Mouse (Mus musculus) midbrain, embryonic 12.5 days (tissue): ENCODE data around the gene Cd7. TPM values are rescaled to one million over a fixed set of nuclear protein-coding genes. Genes with fewer than 3 reads are reported as not detected.
"Not testable (repeated sequence)": the region's sequence is repeated elsewhere in the genome, so short reads cannot be mapped to it uniquely, and the experiment has no call there.

Source experiments
- ATAC-seq: fragments of 200-750 bp; cut with Nextera tagmentation; 2 replicates; pipeline ENCODE4 v1.8.0; 2017; ENCODE audit warnings: low read depth, moderate TSS enrichment, moderate library complexity; ENCODE audit not compliant: low FRiP score
- H3K27ac ChIP-seq: fragments of 300-500 bp; sonication (generic); replicated peaks from 2 replicates; pipeline ENCODE4 v1.5.1; 2016; ENCODE audit warnings: mild to moderate bottlenecking
- H3K27me3 ChIP-seq: fragments of 300-500 bp; sonication (generic); 2 replicates; pipeline ENCODE4 v1.6.1; 2016; ENCODE audit warnings: mild to moderate bottlenecking
- H3K36me3 ChIP-seq: fragments of 300-500 bp; sonication (generic); 2 replicates; pipeline ENCODE4 v1.6.1; 2016
- H3K4me1 ChIP-seq: fragments of 300-500 bp; sonication (generic); 2 replicates; pipeline ENCODE4 v1.6.1; 2016
- H3K4me2 ChIP-seq: fragments of 300-500 bp; sonication (generic); replicated peaks from 2 replicates; pipeline ENCODE4 v1.6.1; 2016; ENCODE audit warnings: mild to moderate bottlenecking, moderate library complexity
- H3K4me3 ChIP-seq: fragments of 300-500 bp; sonication (generic); 2 replicates; pipeline ENCODE4 v1.5.1; 2016; ENCODE audit warnings: mild to moderate bottlenecking
- H3K9ac ChIP-seq: fragments of 300-500 bp; sonication (generic); replicated peaks from 2 replicates; pipeline ENCODE4 v1.6.1; 2016; ENCODE audit warnings: mild to moderate bottlenecking, moderate library complexity
- H3K9me3 ChIP-seq: fragments of 300-500 bp; sonication (generic); 2 replicates; pipeline ENCODE4 v1.6.1; 2016; ENCODE audit warnings: mild to moderate bottlenecking
- WGBS: fragments of 180-500 bp; shearing (Covaris S2); methylation state at CpG from one replicate; pipeline ENCODE4 v1.1.7; 2016; 5-methylcytosine and 5-hydroxymethylcytosine counted together
- polyA plus RNA-seq: library from polyadenylated mRNA; unstranded; fragments of >200 nt; fragmentation: Nextera tagmentation; extraction: Ambion mirVana; gene quantifications from 2 replicates; pipeline ENCODE4 v1.2.1, GENCODE M21; 2016

The Cd7 gene
- polyA plus RNA-seq, 1 experiment from 2014 or later: not detected

- H3K4me3 ChIP-seq: no peak overlapping the region
- H3K9me3 ChIP-seq: no peaks in the 10 kb centered on the region
- H3K4me2 ChIP-seq: no peak overlapping the region
- H3K27ac ChIP-seq: no peak overlapping the region
- ATAC-seq: no peak
- H3K9ac ChIP-seq: no peak overlapping the region
- H3K27me3 ChIP-seq: 0 out of 2 replicates have a peak, but pooled peaks cover 5% of the 10 kb centered on the region
- 81% methylated on average over 8 of the region's 8 CpGs for WGBS
- no peaks in the 10 kb centered on the region for H3K36me3 ChIP-seq
- H3K4me1 ChIP-seq: no peaks in the 10 kb centered on the region
Measured at GRCm38 (mm10) chr11:121061615-121062014, 22.4 kb upstream of the Cd7 start.

DNA sequence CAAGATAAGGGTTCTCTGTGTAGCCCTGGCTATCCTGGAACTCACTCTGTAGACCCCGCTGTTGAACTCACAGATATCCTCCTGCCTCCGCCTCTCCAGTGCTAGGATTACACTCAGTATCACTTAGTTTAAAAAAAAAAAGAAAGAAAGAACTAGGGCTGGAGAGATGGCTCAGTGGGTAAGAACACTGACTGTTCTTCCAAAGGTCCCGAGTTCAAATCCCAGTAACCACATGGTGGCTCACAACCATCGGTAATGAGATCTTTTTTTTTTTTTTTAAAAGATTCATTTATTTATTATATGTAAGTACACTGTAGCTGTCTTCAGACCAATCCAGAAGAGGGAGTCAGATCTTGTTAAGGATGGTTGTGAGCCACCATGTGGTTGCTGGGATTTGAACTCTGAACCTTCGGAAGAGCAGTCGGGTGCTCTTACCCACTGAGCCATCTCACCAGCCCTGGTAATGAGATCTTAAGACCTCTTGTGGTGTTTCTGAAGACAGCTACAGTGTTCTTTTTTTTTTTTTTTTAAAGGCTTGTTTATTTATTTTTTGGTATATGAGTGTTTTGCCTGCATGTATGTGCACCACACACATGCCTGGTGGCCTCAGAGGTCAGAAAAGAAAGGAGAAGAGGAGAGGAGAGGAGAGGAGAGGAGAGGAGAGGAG, 21.3 kb upstream of the Cd7 start:
- not testable (repeated sequence) for H3K27ac ChIP-seq, H3K9me3 ChIP-seq, H3K36me3 ChIP-seq, ATAC-seq, H3K4me1 ChIP-seq, H3K4me2 ChIP-seq, H3K27me3 ChIP-seq, H3K4me3 ChIP-seq, H3K9ac ChIP-seq
- WGBS: 98% methylated on average over 6 of the region's 6 CpGs

DNA sequence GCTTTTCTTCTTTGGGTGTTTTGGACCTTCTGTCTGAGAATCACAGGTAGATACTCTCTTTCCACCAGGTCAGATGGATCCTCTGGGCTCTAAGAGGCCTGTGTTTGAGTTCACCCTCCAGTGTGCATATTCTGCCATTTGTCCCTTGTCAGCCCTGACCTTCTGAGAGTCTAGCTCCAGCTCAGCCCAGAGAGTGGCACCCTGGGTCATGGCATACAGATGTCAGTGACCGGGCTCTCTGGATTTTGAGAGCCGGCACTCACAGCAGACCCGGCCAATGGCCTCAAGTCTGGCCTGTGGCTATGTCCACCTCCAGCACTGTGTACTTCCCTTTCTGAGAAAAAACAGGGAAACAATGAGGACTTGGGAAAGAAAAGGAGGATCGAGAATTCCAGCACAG, 20.3 kb upstream of the Cd7 start:
- no peaks in the 10 kb centered on the region for H3K9me3 ChIP-seq
- 0 out of 2 replicates have a peak, but pooled peaks cover 5% of the 10 kb centered on the region for H3K27me3 ChIP-seq
- no peak overlapping the region for H3K9ac ChIP-seq
- WGBS: 90% methylated on average over 4 of the region's 4 CpGs
- no peaks in the 10 kb centered on the region for H3K4me1 ChIP-seq
- no peak overlapping the region for H3K4me3 ChIP-seq
- H3K4me2 ChIP-seq: no peak overlapping the region
- H3K36me3 ChIP-seq: no peaks in the 10 kb centered on the region
- ATAC-seq: no peak
- H3K27ac ChIP-seq: no peak overlapping the region

GRCm38 (mm10) chr11:121058956-121059355, 19.7 kb upstream of the Cd7 start:
- Histone ChIP-seq H3K9ac (no peak overlapping the region), H3K4me2 (no peak overlapping the region), H3K4me1 (no peaks in the 10 kb centered on the region), H3K4me3 (no peak overlapping the region), H3K9me3 (no peaks in the 10 kb centered on the region), H3K27me3 (peaks cover 8% of the 10 kb centered on the region; the same call in 1 of the 2 replicates), H3K36me3 (no peaks in the 10 kb centered on the region), H3K27ac (no peak overlapping the region)
- 92% methylated on average over 4 of the region's 4 CpGs for WGBS
- no peak for ATAC-seq

DNA sequence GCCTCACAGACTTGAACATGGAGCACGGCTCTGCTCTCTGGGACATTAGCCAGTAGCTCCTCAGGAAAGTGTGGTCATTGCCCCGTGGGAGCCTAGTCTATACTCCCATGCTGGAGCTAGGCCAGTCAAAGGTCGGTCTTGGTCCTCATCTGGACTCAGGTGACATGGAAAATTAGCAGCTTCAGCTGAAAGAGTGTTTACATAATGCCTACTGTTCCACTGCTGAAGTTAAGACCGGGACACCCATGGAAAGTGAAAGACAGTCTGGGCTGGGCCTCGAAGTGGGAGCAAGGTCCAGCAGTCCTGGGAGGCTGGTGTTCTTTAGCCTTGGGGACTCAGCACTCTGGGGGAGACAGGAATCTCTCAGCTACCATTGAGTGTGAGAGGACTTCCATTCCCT, 18.9 kb upstream of the Cd7 start:
- Histone ChIP-seq H3K4me1 (no peaks in the 10 kb centered on the region), H3K27me3 (peaks cover 9% of the 10 kb centered on the region; the same call in 1 of the 2 replicates), H3K4me3 (no peak overlapping the region), H3K36me3 (no peaks in the 10 kb centered on the region), H3K9me3 (no peaks in the 10 kb centered on the region), H3K4me2 (no peak overlapping the region), H3K9ac (no peak overlapping the region), H3K27ac (no peak overlapping the region)
- no peak for ATAC-seq
- 84% methylated on average over 5 of the region's 5 CpGs for WGBS

DNA sequence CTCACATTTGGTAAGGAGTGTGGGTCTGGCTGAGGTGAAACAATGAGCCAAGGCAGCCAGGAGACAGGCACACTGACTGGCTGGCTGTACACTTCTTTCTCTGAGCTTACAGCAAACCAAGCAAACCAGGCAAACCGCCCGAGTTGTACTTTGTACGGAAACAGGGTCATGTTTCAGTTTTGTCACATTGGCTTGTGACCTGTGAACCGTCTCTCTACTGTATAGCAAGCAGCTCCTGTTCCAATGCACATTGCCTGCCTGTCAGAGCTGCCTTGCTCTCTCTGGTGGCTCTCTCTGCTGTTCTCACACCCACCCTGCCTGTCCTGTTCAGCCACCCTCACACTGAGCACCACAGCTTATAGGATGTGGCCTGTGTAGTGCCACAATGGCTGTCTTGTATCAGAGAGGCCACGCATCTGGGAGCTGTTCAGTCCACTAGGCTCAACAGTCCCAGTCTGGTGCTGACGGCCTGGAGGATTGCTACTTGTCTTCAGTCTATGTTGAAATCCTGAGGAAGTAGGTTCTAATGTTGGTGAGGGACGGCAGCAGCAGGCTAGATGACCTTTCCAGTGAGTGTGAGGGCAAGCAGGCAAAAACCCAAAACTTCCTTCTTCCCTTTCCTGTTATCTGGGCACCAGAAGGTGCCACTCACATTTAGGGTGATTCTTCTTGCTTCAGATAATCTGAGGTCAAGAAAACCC, 17.5 kb upstream of the Cd7 start:
- Histone ChIP-seq H3K9me3 (no peaks in the 10 kb centered on the region), H3K9ac (no peak overlapping the region), H3K27me3 (peaks cover 6% of the 10 kb centered on the region; the same call in 1 of the 2 replicates), H3K36me3 (no peaks in the 10 kb centered on the region), H3K27ac (no peak overlapping the region), H3K4me3 (no peak overlapping the region), H3K4me1 (no peaks in the 10 kb centered on the region), H3K4me2 (no peak overlapping the region)
- 80% methylated on average over 7 of the region's 7 CpGs for WGBS
- no peak for ATAC-seq

- H3K9ac ChIP-seq: no peak overlapping the region
- no peak overlapping the region for H3K4me3 ChIP-seq
- no peaks in the 10 kb centered on the region for H3K9me3 ChIP-seq
- H3K36me3 ChIP-seq: no peaks in the 10 kb centered on the region
- no peak overlapping the region for H3K27ac ChIP-seq
- no peaks in the 10 kb centered on the region for H3K4me1 ChIP-seq
- peaks cover 6% of the 10 kb centered on the region; the same call in 1 of the 2 replicates for H3K27me3 ChIP-seq
- WGBS: 17% methylated on average over 8 of the region's 8 CpGs
- no peak overlapping the region for H3K4me2 ChIP-seq
- no peak for ATAC-seq
Measured at GRCm38 (mm10) chr11:121053536-121053935, 14.3 kb upstream of the Cd7 start.

- Histone ChIP-seq H3K4me2 (no peak overlapping the region), H3K4me3 (no peak overlapping the region), H3K27ac (no peak overlapping the region), H3K4me1 (no peaks in the 10 kb centered on the region), H3K36me3 (no peaks in the 10 kb centered on the region), H3K9me3 (no peaks in the 10 kb centered on the region), H3K27me3 (peaks cover 6% of the 10 kb centered on the region; the same call in 1 of the 2 replicates), H3K9ac (no peak overlapping the region)
- 71% methylated on average over 4 of the region's 4 CpGs for WGBS
- no peak for ATAC-seq
Measured at GRCm38 (mm10) chr11:121052387-121052786, 13.2 kb upstream of the Cd7 start.

DNA sequence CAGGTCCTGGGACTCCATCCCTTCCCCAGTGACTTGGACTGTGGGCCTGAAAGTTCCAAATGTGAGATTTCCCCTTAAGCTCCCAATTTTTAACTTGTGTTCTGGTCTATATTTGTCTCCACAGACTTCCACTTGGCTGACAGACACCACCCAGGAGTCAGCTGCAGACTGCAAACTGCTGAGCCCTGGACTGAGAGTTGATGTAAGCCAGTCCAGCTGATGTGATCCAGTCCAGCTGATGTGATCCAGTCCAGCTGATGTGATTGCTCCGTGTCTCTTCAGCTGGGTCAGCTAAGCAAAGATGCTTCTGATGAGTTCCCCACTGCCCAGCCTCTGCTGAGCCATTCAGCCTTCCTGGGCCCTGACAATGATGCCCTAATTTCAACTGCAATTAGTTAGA, 12.6 kb upstream of the Cd7 start:
- Histone ChIP-seq H3K4me2 (no peak overlapping the region), H3K9me3 (no peaks in the 10 kb centered on the region), H3K27ac (no peak overlapping the region), H3K4me3 (no peak overlapping the region), H3K27me3 (peaks cover 6% of the 10 kb centered on the region; the same call in 1 of the 2 replicates), H3K4me1 (no peaks in the 10 kb centered on the region), H3K9ac (no peak overlapping the region), H3K36me3 (no peaks in the 10 kb centered on the region)
- no peak for ATAC-seq
- 59% methylated on average over 1 of the region's 1 CpGs for WGBS

GRCm38 (mm10) chr11:121049840-121050239, 10.6 kb upstream of the Cd7 start:
- no peak overlapping the region for H3K4me2 ChIP-seq
- 74% methylated on average over 1 of the region's 1 CpGs for WGBS

DNA sequence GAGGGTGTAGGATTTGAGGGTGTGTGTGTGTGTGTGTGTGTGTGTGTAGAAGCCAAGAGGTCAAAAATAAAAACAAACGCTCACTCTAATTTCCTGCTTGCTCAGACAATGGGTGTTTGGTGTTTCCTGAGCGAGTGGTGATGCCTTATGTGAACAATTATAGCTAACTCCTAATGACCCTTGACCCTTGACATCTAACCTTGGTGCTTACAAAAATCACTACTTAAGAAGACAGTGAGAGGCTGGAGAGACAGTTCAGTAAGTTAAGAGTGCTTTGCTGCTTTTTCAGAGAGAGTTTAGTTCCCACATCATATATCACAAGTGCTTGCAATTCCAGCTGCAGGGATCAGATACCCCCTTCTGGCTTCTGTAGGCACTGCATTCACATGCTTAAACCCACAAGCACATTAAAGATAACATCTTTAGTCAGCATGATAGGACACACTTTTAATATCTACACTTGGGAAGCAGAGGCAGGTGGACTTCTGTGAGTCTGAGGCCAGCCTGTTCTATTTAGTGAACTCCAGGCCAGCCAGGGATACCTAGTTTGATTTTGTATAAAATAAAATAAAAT, 8.7 kb upstream of the Cd7 start:
- ATAC-seq: no peak
- H3K27me3 ChIP-seq: no peaks in the 10 kb centered on the region
- no peak overlapping the region for H3K27ac ChIP-seq
- no peak overlapping the region for H3K4me3 ChIP-seq
- no peak overlapping the region for H3K4me2 ChIP-seq
- H3K9me3 ChIP-seq: no peaks in the 10 kb centered on the region
- WGBS: 72% methylated on average over 2 of the region's 2 CpGs
- no peaks in the 10 kb centered on the region for H3K4me1 ChIP-seq
- H3K36me3 ChIP-seq: no peaks in the 10 kb centered on the region
- H3K9ac ChIP-seq: no peak overlapping the region

More at GRCm38 (mm10) chr11:121049840-121050239, 10.6 kb upstream of the Cd7 start:
- Histone ChIP-seq H3K9me3 (no peaks in the 10 kb centered on the region), H3K27ac (no peak overlapping the region), H3K27me3 (peaks cover 6% of the 10 kb centered on the region; the same call in 1 of the 2 replicates), H3K4me1 (no peaks in the 10 kb centered on the region), H3K9ac (no peak overlapping the region), H3K4me3 (no peak overlapping the region), H3K36me3 (no peaks in the 10 kb centered on the region)
- ATAC-seq: no peak

- ATAC-seq: no peak
- Histone ChIP-seq H3K4me1 (no peaks in the 10 kb centered on the region), H3K27ac (no peak overlapping the region), H3K4me3 (no peak overlapping the region), H3K9me3 (no peaks in the 10 kb centered on the region), H3K4me2 (no peak overlapping the region), H3K27me3 (no peaks in the 10 kb centered on the region), H3K36me3 (no peaks in the 10 kb centered on the region), H3K9ac (no peak overlapping the region)
- 58% methylated on average over 1 of the region's 1 CpGs for WGBS
Measured at GRCm38 (mm10) chr11:121045286-121045685, 6.1 kb upstream of the Cd7 start.
